Mouse (Mus musculus) C2C12 (cell line): ENCODE measurements around the gene Pgbd1.

Source experiments
- CEBPB ChIP-seq: IDR thresholded peaks from one replicate; pipeline ENCODE4 v1.6.1; 2011; ENCODE audit warnings: low read depth, mild to moderate bottlenecking, control low read depth, moderate library complexity
- CTCF ChIP-seq: IDR thresholded peaks from one replicate; pipeline ENCODE4 v1.5.1; 2011; ENCODE audit not compliant: control insufficient read depth, insufficient read depth, insufficient read length
- FOSL1 ChIP-seq: IDR thresholded peaks from one replicate; pipeline ENCODE4 v1.8.0; 2011; ENCODE audit warnings: mild to moderate bottlenecking, low read length; ENCODE audit not compliant: poor library complexity, insufficient read depth, severe bottlenecking
- MAX ChIP-seq: IDR thresholded peaks from one replicate; pipeline ENCODE4 v1.6.1; 2011; ENCODE audit warnings: mild to moderate bottlenecking, control low read depth
- MYOD1 ChIP-seq: IDR thresholded peaks from one replicate; pipeline ENCODE4 v1.6.1; 2011; ENCODE audit warnings: low read depth; ENCODE audit not compliant: control insufficient read depth, insufficient read length
- MYOG ChIP-seq: IDR thresholded peaks from one replicate; pipeline ENCODE4 v1.6.1; 2011; ENCODE audit not compliant: control insufficient read depth, insufficient read length; ENCODE audit errors: extremely low read depth
- USF1 ChIP-seq: IDR thresholded peaks from one replicate; pipeline ENCODE4 v1.6.1; 2011; ENCODE audit warnings: low read depth, mild to moderate bottlenecking, control low read depth, moderate library complexity

DNA sequence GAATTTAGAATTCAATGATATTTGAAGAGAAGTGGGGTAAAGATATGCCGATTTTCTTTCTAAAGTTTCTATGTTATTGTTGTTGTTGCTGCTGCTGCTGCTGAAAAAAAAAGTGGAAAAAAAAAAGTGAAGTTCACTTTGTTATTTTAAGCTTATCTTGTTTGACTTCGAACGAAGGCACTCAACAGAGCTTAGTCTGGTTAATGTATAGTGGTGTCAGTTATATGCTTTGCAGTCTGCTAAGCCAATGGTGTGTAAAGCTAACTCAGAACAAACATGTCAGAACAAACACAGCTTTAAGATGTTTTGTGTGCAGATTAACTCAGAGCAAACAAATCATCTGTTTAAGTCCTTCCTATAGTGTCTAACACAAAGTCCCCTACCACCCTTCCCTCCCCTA, 13.3 kb upstream of the Pgbd1 start:
- TF ChIP-seq CTCF, result no peak
- no peak for TF ChIP-seq MYOG
- no peak for TF ChIP-seq MYOD1
- TF ChIP-seq FOSL1, result no peak
- no peak for TF ChIP-seq USF1
- TF ChIP-seq MAX, result no peak
- no peak for TF ChIP-seq CEBPB
